Mouse (Mus musculus): Measurements from ENCODE around the gene Ltb. TPM values are rescaled to one million over a fixed set of nuclear protein-coding genes. Genes with fewer than 3 reads are reported as not detected.

Gene Ltb
- total and polyA plus RNA-seq, 3 experiments: 1.1 to 1.5 TPM; not detected in 1

DNA sequence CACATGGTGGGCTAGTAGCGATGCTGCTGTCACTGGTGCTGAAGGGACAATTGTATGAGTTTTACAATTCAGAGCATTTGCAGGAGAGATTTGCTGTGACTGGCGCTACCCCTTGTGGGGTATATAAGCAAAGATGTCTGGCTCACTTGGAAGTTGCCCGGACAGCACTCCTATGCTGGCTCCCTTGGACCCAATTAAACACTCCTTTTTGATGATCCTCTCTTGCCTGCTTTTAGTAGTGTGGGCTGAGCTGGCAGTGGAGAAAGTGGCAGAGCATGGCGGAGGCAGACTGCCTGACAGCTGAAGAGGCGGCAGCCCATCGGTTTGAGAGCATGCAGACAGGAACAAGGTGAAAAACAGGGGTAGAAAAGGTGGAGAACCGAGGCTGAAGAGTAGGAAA, 26.4 kb upstream of the Ltb start:
- peaks cover under 1 to 15% of the 10 kb centered on the region in 2 experiments; a peak in 2 of 4 replicates for H3K36me3 ChIP-seq (ENCODE audit: control insufficient read depth in 1 of 2, insufficient read depth in 2 of 2, low read length in 2 of 2)
- H3K4me1 ChIP-seq (ENCODE audit: control insufficient read depth in 1 of 2, insufficient read depth in 2 of 2, low read length in 2 of 2): peaks cover 5 to 15% of the 10 kb centered on the region in 2 experiments; a peak in 3 of 4 replicates
- no peak overlapping the region for H3K27ac ChIP-seq (ENCODE audit: control insufficient read depth, low read depth, low read length)
- TF ChIP-seq ZC3H11A (IDR thresholded peaks at IDR 0.05; ENCODE audit: low read depth, low read length) (no peak), RCOR1 (IDR thresholded peaks at IDR 0.05; ENCODE audit: low read depth, low read length) (no peak), NELFE (IDR thresholded peaks at IDR 0.05; ENCODE audit: low read depth, low read length) (no peak), GABPA (IDR thresholded peaks at IDR 0.05; ENCODE audit: low read depth, low read length) (no peak), ZMIZ1 (IDR thresholded peaks at IDR 0.05; ENCODE audit: low read depth, low read length) (no peak), MAX (IDR thresholded peaks at IDR 0.05; ENCODE audit: low read length) (no peak), TCF12 (IDR thresholded peaks at IDR 0.05; ENCODE audit: low read depth, low read length) (no peak), MEF2A (IDR thresholded peaks at IDR 0.05; ENCODE audit: extremely low read depth, insufficient replicate concordance, low read depth, low read length, poor library complexity, severe bottlenecking) (no peak), POLR2A (IDR thresholded peaks at IDR 0.05; ENCODE audit: control insufficient read depth in 1 of 2, insufficient read depth in 1 of 2, low read depth in 1 of 2, low read length in 2 of 2, poor library complexity in 1 of 2) (no peak)
- no peaks in the 10 kb centered on the region for H3K9me3 ChIP-seq (replicated peaks; ENCODE audit: insufficient read depth, low read length)
- H3K9ac ChIP-seq (ENCODE audit: control insufficient read depth, low read depth, low read length, poor library complexity, severe bottlenecking): no peak overlapping the region
- no peak overlapping the region for H3K4me3 ChIP-seq (ENCODE audit: control insufficient read depth in 1 of 2, insufficient read depth in 1 of 2, low read depth in 2 of 2, low read length in 2 of 2)
- DNase-seq (ENCODE audit: low read depth, low spot score): no peak
- no peaks in the 10 kb centered on the region for H3K27me3 ChIP-seq (ENCODE audit: control insufficient read depth in 1 of 2, insufficient read depth in 2 of 2, low read length in 2 of 2)
- peaks cover 22% of the 10 kb centered on the region for H3K79me2 ChIP-seq (ENCODE audit: control insufficient read depth, insufficient read depth, low read length, poor library complexity)

DNA sequence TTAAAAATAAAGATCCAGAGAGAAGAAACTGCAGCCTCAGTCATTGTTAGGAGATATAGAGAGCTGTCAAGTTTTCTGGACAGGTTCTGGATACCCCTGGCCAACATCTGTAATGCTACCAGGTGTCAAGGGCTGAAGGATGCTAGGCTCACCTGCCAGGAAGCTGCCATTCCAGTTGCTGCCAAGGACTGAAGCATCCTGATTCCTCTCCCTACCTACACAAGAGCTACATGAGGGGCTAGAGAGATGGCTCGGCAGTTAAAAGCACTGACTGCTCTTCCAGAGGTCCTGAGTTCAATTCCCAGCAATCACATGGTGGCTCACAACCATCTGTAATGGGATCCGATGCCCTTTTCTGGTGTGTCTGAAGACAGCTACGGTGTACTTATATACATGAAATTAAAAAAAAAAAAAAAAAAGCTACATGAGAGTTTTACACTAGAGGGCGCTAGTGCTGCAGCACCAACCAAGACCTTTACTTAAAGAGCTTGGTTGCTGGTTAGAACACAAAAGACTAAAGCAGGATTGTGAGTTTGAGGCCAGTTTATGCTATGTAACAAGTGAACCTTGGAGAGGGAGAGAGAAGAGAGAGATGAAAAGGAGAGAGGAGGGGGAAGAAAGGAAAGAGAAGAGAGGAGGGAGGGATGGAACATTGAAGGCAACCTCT, 25.6 kb upstream of the Ltb start:
- H3K36me3 ChIP-seq (ENCODE audit: control insufficient read depth in 1 of 2, insufficient read depth in 2 of 2, low read length in 2 of 2): peaks cover 0 to 9% of the 10 kb centered on the region in 2 experiments; a peak in 2 of 4 replicates
- DNase-seq (ENCODE audit: low read depth, low spot score): peak; percentile 89
- TF ChIP-seq USF1 (IDR thresholded peaks at IDR 0.05; ENCODE audit: low read depth, low read length): no peak
- no peak for TF ChIP-seq NRF1 (IDR thresholded peaks at IDR 0.05; ENCODE audit: insufficient read depth, low read depth, low read length, poor library complexity, severe bottlenecking)
- no peak for TF ChIP-seq MAFK (IDR thresholded peaks at IDR 0.05; ENCODE audit: borderline replicate concordance, low read depth, low read length)
- TF ChIP-seq CTCF (IDR thresholded peaks at IDR 0.05 in 2 of 3, conservative IDR thresholded peaks at IDR 0.05 in 1 of 3; ENCODE audit: control insufficient read depth in 1 of 3, insufficient read depth in 1 of 3, low read depth in 2 of 3, low read length in 3 of 3, poor library complexity in 1 of 3, severe bottlenecking in 1 of 3): peak; percentile 53 to 85 (median 61)
- no peak for TF ChIP-seq UBTF (IDR thresholded peaks at IDR 0.05; ENCODE audit: borderline replicate concordance, insufficient read depth, low read depth, low read length)
- no peak for TF ChIP-seq MXI1 (IDR thresholded peaks at IDR 0.05; ENCODE audit: low read depth, low read length)
- peak; percentile 98 for TF ChIP-seq ZNF384 (IDR thresholded peaks at IDR 0.05; ENCODE audit: low read depth, low read length)
- TF ChIP-seq CHD1 (IDR thresholded peaks at IDR 0.05; ENCODE audit: low read depth, low read length): no peak
- TF ChIP-seq JUND (IDR thresholded peaks at IDR 0.05; ENCODE audit: low read depth, low read length): peak; percentile 15; the same call in 1 of the 2 replicates
- peak; percentile 47; the same call in 1 of the 2 replicates for TF ChIP-seq ZKSCAN1 (IDR thresholded peaks at IDR 0.05; ENCODE audit: low read depth, low read length)
- no peak for TF ChIP-seq MEF2A (IDR thresholded peaks at IDR 0.05; ENCODE audit: extremely low read depth, insufficient replicate concordance, low read depth, low read length, poor library complexity, severe bottlenecking)
- TF ChIP-seq POLR2A (IDR thresholded peaks at IDR 0.05; ENCODE audit: control insufficient read depth in 1 of 2, insufficient read depth in 1 of 2, low read depth in 1 of 2, low read length in 2 of 2, poor library complexity in 1 of 2): no peak
- TF ChIP-seq POLR2AphosphoS5 (IDR thresholded peaks at IDR 0.05; ENCODE audit: borderline replicate concordance, low read depth, low read length): no peak
- TF ChIP-seq RAD21 (IDR thresholded peaks at IDR 0.05; ENCODE audit: low read depth, low read length): peak; percentile 87
- TF ChIP-seq GABPA (IDR thresholded peaks at IDR 0.05; ENCODE audit: low read depth, low read length): no peak
- peak; percentile 61 for TF ChIP-seq HCFC1 (IDR thresholded peaks at IDR 0.05; ENCODE audit: low read depth, low read length)
- no peak for TF ChIP-seq TBP (IDR thresholded peaks at IDR 0.05; ENCODE audit: low read depth, low read length)
- peak; percentile 90 for TF ChIP-seq SMC3 (IDR thresholded peaks at IDR 0.05; ENCODE audit: low read depth, low read length)
- no peak for TF ChIP-seq ZMIZ1 (IDR thresholded peaks at IDR 0.05; ENCODE audit: low read depth, low read length)
- no peak for TF ChIP-seq ETS1 (IDR thresholded peaks at IDR 0.05; ENCODE audit: low read depth, low read length)
- peak; percentile 66 for TF ChIP-seq MYC (IDR thresholded peaks at IDR 0.05; ENCODE audit: low read depth, low read length)
- TF ChIP-seq EP300 (IDR thresholded peaks at IDR 0.05; ENCODE audit: low read depth in 1 of 2, low read length in 2 of 2): no peak
- TF ChIP-seq SIN3A (IDR thresholded peaks at IDR 0.05; ENCODE audit: low read length): peak; percentile 68; the same call in 1 of the 2 replicates
- TF ChIP-seq CHD2 (IDR thresholded peaks at IDR 0.05; ENCODE audit: low read length): no peak

More for the DNA sequence above, 25.6 kb upstream of the Ltb start:
- H3K27ac ChIP-seq (ENCODE audit: control insufficient read depth, low read depth, low read length): no peak overlapping the region
- peaks cover 6 to 23% of the 10 kb centered on the region in 2 experiments for H3K4me1 ChIP-seq (ENCODE audit: control insufficient read depth in 1 of 2, insufficient read depth in 2 of 2, low read length in 2 of 2)
- no peaks in the 10 kb centered on the region for H3K27me3 ChIP-seq (ENCODE audit: control insufficient read depth in 1 of 2, insufficient read depth in 2 of 2, low read length in 2 of 2)
- H3K9ac ChIP-seq (ENCODE audit: control insufficient read depth, low read depth, low read length, poor library complexity, severe bottlenecking): no peak overlapping the region
- peaks cover 13% of the 10 kb centered on the region for H3K79me2 ChIP-seq (ENCODE audit: control insufficient read depth, insufficient read depth, low read length, poor library complexity)
- no peak overlapping the region for H3K4me3 ChIP-seq (ENCODE audit: control insufficient read depth in 1 of 2, insufficient read depth in 1 of 2, low read depth in 2 of 2, low read length in 2 of 2)
- H3K9me3 ChIP-seq (replicated peaks; ENCODE audit: insufficient read depth, low read length): no peaks in the 10 kb centered on the region
